Mouse (Mus musculus): ENCODE data around the gene Kidins220. TPM values are rescaled to one million over a fixed set of nuclear protein-coding genes. Genes with fewer than 3 reads are reported as not detected.

Kidins220 gene
- polyA plus RNA-seq, 1 experiment from 2014 or later = 80.0 TPM

DNA sequence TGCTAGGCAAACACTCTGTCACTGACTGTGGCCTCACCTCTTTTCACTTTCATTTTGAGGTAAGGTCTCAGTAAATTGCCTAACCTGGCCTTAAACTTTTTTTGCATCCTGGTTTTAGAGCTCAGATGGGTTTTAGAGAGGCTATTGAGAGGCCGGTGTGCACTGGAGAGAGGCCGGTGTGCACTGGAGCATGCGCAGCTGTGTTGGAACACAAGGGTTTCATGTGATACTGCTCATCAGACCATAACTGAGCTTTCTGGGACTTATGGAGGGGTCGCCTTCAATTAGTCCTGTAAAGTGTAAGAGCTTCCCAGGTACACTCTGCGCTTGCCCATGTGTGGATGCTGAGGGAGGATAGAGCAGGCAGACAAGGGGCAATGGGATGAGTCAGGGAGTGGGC lies 62.5 kb downstream of the Kidins220 start:
- no peak overlapping the region for H3K9ac ChIP-seq
- peaks cover 23% of the 10 kb centered on the region for H3K36me3 ChIP-seq (replicated peaks)
- H3K4me2 ChIP-seq = no peak overlapping the region
- H3K9me3 ChIP-seq = no peaks in the 10 kb centered on the region
- H3K27me3 ChIP-seq = no peaks in the 10 kb centered on the region
- H3K4me1 ChIP-seq = peaks cover 17% of the 10 kb centered on the region
- no peak overlapping the region for H3K27ac ChIP-seq
- 66% methylated on average over 5 of the region's 5 CpGs for WGBS
- no peak for ATAC-seq (ENCODE audit: low FRiP score)
- H3K4me3 ChIP-seq (replicated peaks) = no peak overlapping the region

DNA sequence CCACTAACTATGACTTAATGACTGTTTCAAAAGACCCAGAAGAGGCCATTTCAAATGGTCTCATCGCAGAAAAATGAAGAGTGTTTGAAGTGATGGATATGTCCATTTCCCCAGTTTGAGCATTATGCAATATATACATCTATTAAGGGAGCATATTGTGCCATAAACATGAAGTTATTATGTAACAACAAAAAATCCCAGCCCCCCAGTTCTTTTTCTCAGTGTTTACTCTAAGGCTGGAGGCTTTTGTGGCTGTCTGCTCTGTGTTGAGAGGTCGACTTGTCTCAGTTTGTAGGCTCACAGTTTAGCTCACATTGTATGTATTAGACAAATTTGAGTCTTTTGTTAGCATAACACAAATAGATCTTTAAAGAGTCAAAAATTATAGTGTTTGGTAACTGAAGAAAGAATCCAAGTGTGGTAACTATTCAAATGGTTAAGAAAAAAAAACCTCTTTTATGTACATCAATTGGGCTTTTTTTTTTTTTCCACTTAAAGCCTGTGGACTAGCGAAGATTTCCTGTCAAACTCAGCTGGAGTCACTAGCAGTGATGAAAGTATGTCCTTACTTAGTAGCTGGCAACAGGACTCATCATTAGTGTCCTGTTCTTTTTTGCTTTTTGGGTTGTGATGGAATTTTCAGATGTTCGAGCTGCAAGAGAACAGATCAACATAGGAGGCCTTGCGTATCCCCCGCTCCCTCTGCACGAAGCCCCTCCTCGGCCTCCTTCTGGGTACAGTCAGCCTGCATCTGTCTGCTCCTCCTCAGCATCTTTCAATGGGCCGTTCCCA lies 63.2 kb downstream of the Kidins220 start:
- H3K36me3 ChIP-seq (replicated peaks) = peaks cover 25% of the 10 kb centered on the region
- no peaks in the 10 kb centered on the region for H3K27me3 ChIP-seq
- no peak overlapping the region for H3K9ac ChIP-seq
- H3K9me3 ChIP-seq = no peaks in the 10 kb centered on the region
- no peak overlapping the region for H3K27ac ChIP-seq
- H3K4me2 ChIP-seq = no peak overlapping the region
- peaks cover 17% of the 10 kb centered on the region for H3K4me1 ChIP-seq
- no peak overlapping the region for H3K4me3 ChIP-seq (replicated peaks)
- ATAC-seq (ENCODE audit: low FRiP score) = no peak
- 75% methylated on average over 9 of the region's 9 CpGs for WGBS

DNA sequence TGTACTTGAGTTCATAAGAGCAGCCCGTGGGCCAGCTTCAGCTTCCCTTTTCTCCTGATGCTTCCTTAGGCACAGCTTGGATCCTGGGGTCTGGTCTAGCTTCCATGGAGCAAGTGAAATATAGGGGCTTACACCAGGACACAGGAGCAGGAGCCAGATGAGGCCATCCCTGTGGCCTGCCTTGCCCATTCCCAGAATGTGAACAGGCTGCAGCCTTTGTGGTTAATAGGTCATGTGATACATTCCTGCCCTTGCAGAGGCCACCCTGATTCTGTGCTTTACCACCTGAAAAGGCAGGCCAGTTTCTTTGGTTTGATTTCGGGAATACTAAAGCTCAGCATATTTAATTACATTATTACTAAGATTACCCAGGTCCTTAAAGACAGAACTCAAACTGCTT lies 69.3 kb downstream of the Kidins220 start:
- WGBS = 93% methylated on average over 2 of the region's 2 CpGs
- no peak overlapping the region for H3K4me2 ChIP-seq
- no peaks in the 10 kb centered on the region for H3K9me3 ChIP-seq
- H3K36me3 ChIP-seq (replicated peaks) = peaks cover 16% of the 10 kb centered on the region; the same call in 1 of the 2 replicates
- ATAC-seq (ENCODE audit: low FRiP score) = no peak
- H3K27ac ChIP-seq = no peak overlapping the region
- H3K9ac ChIP-seq = no peak overlapping the region
- H3K4me1 ChIP-seq = no peaks in the 10 kb centered on the region
- H3K4me3 ChIP-seq (replicated peaks) = no peak overlapping the region
- H3K27me3 ChIP-seq = no peaks in the 10 kb centered on the region

DNA sequence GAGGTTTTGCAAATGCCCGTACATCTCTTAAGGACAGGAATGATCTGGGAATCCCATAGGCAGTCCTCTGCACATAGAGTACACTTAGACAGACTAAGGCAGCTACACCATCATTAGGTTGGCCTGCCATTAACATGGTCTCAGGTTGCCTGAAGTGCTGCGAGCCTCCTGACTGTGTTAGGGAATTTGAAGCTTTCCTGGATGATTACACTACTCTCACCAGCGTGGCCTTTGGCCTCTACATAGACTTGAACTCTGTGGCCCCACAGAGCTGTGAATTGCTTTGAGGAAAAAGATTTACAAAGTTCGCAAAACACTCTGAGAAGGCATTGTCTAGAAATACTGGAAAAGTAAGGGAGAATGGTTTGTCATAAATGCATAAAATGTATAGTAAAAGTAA lies 69.9 kb downstream of the Kidins220 start:
- Histone ChIP-seq H3K36me3 (replicated peaks) (peaks cover 16% of the 10 kb centered on the region; the same call in 1 of the 2 replicates), H3K9ac (no peak overlapping the region), H3K27me3 (no peaks in the 10 kb centered on the region), H3K9me3 (no peaks in the 10 kb centered on the region), H3K27ac (no peak overlapping the region), H3K4me2 (no peak overlapping the region), H3K4me1 (no peaks in the 10 kb centered on the region), H3K4me3 (replicated peaks) (no peak overlapping the region)
- 92% methylated on average over 4 of the region's 4 CpGs for WGBS
- no peak for ATAC-seq (ENCODE audit: low FRiP score)

DNA sequence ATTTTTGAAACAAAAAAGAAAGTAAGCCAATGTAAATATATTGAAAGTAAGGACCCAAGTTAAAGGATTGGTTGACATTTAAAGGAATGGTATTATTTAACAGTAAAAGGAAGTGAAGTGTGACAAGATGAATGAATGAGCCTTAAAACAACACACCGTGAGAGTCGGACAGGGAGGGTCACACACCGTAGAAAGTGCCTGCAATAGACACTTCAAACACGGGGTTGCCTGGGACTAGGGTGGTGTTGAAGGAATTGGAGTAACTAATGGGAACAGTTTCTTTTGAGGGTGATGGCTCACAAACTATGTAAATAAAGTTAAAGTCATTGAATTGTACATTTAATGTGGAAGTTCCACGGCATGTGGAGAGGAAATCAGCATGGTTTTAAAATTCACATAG lies 74.5 kb downstream of the Kidins220 start:
- Histone ChIP-seq H3K36me3 (replicated peaks) (peaks cover 20% of the 10 kb centered on the region), H3K9me3 (no peaks in the 10 kb centered on the region), H3K4me3 (replicated peaks) (no peak overlapping the region), H3K27me3 (no peaks in the 10 kb centered on the region), H3K4me2 (no peak overlapping the region), H3K4me1 (no peaks in the 10 kb centered on the region), H3K27ac (no peak overlapping the region), H3K9ac (no peak overlapping the region)
- 84% methylated on average over 5 of the region's 5 CpGs for WGBS
- ATAC-seq (ENCODE audit: low FRiP score) = no peak

DNA sequence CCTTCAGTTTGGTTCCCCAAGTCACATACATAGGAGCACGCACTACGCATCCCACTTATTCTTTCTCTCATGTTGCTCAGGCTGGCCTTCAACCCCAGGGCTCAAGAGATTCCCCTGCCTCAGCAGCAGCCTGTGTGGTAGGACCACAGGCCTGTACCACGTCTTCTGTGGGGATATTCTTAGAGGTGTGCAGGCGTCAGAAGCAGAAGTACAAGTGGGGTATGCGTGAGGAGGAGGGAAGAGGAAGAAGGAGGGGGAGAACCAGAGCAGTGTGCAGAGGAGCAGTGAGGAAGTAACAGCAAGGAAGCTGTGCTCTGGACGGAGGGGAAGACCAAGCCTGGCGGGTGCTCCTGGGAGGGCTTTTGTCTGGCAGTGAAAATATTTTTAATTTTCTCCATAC lies 79.8 kb downstream of the Kidins220 start:
- Histone ChIP-seq H3K4me1 (0 out of 2 replicates have a peak, but pooled peaks cover 3% of the 10 kb centered on the region), H3K27me3 (no peaks in the 10 kb centered on the region), H3K4me2 (no peak overlapping the region), H3K36me3 (replicated peaks) (peaks cover 45% of the 10 kb centered on the region), H3K4me3 (replicated peaks) (no peak overlapping the region), H3K9me3 (no peaks in the 10 kb centered on the region), H3K27ac (no peak overlapping the region), H3K9ac (no peak overlapping the region)
- 91% methylated on average over 7 of the region's 7 CpGs for WGBS
- no peak for ATAC-seq (ENCODE audit: low FRiP score)

DNA sequence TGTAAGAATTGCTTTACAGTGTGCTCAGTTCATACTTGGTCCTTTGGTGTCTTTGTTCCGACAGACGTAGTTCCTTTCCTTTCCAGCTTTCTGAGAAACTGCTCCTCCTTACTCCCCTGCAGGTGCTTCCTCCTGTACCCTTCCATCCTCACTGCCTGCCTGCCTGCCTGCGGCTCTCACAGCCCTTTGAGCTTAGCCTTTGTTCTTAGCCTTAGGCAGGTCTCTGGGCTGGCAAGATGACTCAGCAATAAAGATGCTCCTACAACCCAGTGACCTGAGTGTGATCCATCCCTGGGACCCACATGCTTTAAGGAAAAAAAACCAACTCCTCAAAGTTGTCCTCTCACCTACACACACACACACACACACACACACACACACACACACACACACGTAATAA lies 80.2 kb downstream of the Kidins220 start:
- 0 out of 2 replicates have a peak, but pooled peaks cover 3% of the 10 kb centered on the region for H3K4me1 ChIP-seq
- no peaks in the 10 kb centered on the region for H3K9me3 ChIP-seq
- no peak for ATAC-seq (ENCODE audit: low FRiP score)
- H3K9ac ChIP-seq = no peak overlapping the region
- no peak overlapping the region for H3K4me2 ChIP-seq
- H3K27ac ChIP-seq = no peak overlapping the region
- no peaks in the 10 kb centered on the region for H3K27me3 ChIP-seq
- WGBS = 58% methylated on average over 4 of the region's 4 CpGs
- H3K4me3 ChIP-seq (replicated peaks) = no peak overlapping the region
- H3K36me3 ChIP-seq (replicated peaks) = peaks cover 47% of the 10 kb centered on the region

DNA sequence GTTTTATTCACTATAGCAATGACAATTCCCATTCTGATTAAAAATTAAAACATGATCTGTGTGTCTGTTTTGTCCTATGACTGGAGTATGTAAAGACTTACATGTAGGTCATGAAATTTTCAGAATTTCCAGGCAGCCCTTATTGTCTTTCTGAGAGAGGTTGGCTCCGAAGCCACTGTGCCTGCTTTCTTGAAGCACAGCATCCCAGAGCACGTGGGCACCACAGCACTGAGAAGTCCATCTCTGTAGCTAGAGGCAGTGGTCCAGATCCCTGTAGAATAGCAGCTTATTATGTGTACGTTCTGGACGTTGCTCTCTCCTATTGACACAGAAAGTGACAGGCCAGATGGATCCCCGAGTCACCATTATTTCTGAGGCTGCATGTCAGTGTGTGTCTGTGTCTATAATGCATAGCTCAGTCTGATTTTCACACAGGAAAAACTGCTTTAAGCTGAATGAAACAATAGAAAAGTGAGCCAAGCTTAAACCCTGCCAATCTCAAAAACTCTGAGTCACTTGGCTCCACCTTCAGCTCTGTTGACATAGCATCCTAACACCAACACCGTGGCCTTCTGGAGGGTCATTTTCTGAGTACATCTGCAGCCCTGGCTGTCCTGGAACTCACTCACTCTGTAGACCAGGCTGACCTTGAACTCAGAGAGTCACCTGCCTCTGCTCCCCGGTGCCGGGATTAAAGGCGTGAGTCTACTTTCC lies 84.9 kb downstream of the Kidins220 start:
- ATAC-seq (ENCODE audit: low FRiP score) = no peak
- Histone ChIP-seq H3K4me1 (0 out of 2 replicates have a peak, but pooled peaks cover 3% of the 10 kb centered on the region), H3K4me3 (replicated peaks) (no peak overlapping the region), H3K36me3 (replicated peaks) (peaks cover 23% of the 10 kb centered on the region), H3K4me2 (no peak overlapping the region), H3K9ac (no peak overlapping the region), H3K27me3 (no peaks in the 10 kb centered on the region), H3K27ac (no peak overlapping the region), H3K9me3 (no peaks in the 10 kb centered on the region)
- 83% methylated on average over 9 of the region's 9 CpGs for WGBS

DNA sequence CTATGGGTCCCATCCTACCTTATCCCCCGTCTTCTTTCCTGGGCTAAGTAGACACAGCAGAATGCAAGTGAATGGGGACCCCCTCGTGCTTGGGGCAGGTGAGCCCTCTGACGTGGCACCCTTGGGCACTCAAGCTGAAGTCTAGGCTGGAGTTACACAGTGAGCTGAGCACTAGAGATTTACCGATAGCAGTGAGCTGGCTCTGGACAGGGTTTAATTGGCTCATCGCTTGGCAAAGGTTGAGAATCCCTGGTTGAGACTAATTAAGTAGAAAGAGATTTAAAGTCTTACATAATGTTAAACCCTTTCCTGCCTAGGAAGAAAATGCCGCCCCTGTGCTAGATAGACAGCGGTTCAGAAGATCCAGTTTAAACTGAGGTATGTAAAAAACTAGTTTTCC lies 86.2 kb downstream of the Kidins220 start:
- H3K27ac ChIP-seq = no peak overlapping the region
- no peak overlapping the region for H3K9ac ChIP-seq
- no peak overlapping the region for H3K4me2 ChIP-seq
- H3K4me3 ChIP-seq (replicated peaks) = no peak overlapping the region
- H3K4me1 ChIP-seq = no peaks in the 10 kb centered on the region
- no peaks in the 10 kb centered on the region for H3K9me3 ChIP-seq
- 56% methylated on average over 7 of the region's 7 CpGs for WGBS
- ATAC-seq (ENCODE audit: low FRiP score) = peak; percentile 44; the same call in 1 of the 2 replicates
- H3K27me3 ChIP-seq = no peaks in the 10 kb centered on the region
- H3K36me3 ChIP-seq (replicated peaks) = peaks cover 20% of the 10 kb centered on the region

DNA sequence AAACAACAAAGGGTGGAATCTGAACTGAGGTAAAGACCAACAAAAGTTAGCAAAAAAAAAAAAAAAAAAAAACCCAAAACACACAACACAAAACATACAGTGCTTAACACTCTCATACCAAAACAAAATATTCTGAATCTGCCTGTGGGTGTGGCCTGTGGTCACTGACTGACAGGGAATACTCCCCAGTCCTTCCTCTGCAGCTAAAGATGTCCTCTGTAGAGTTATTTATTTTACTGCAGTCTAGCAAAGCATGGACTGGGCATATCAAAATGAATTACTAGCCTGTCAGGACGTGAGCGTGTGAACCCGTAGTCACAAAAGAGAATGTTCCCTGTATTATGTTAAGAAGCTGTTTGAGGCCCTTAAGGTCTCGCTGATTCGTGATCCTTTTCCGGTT lies 87.5 kb downstream of the Kidins220 start:
- Histone ChIP-seq H3K27me3 (no peaks in the 10 kb centered on the region), H3K4me2 (no peak overlapping the region), H3K9ac (no peak overlapping the region), H3K27ac (no peak overlapping the region), H3K36me3 (replicated peaks) (peaks cover 11% of the 10 kb centered on the region), H3K9me3 (no peaks in the 10 kb centered on the region), H3K4me1 (no peaks in the 10 kb centered on the region), H3K4me3 (replicated peaks) (no peak overlapping the region)
- ATAC-seq (ENCODE audit: low FRiP score) = no peak
- WGBS = 88% methylated on average over 6 of the region's 6 CpGs

DNA sequence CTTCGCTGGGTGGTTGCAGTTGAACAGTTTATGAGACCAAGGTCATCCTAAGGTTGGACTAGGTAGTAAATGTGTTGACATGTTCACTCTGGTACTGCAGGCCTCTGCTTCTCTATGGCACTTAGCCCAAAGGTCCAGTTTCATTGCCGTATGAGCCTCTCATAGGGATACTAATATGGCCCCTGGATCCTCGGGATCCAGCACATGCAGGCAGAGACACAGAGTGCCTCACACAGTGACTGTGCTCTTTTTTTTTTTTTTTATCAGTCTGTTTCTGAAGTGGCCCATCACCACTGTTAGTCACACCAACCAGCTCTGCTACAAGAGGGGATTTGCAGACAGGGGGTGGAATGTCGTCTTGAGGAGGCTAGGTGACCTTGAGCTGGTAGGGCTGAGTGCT lies 98.6 kb downstream of the Kidins220 start:
- H3K27me3 ChIP-seq = no peaks in the 10 kb centered on the region
- no peaks in the 10 kb centered on the region for H3K36me3 ChIP-seq (replicated peaks)
- no peak overlapping the region for H3K27ac ChIP-seq
- H3K4me3 ChIP-seq (replicated peaks) = no peak overlapping the region
- no peak overlapping the region for H3K4me2 ChIP-seq
- no peaks in the 10 kb centered on the region for H3K9me3 ChIP-seq
- no peak for ATAC-seq (ENCODE audit: low FRiP score)
- no peak overlapping the region for H3K9ac ChIP-seq
- H3K4me1 ChIP-seq = peaks cover 9% of the 10 kb centered on the region
- WGBS = 81% methylated on average over 4 of the region's 4 CpGs

DNA sequence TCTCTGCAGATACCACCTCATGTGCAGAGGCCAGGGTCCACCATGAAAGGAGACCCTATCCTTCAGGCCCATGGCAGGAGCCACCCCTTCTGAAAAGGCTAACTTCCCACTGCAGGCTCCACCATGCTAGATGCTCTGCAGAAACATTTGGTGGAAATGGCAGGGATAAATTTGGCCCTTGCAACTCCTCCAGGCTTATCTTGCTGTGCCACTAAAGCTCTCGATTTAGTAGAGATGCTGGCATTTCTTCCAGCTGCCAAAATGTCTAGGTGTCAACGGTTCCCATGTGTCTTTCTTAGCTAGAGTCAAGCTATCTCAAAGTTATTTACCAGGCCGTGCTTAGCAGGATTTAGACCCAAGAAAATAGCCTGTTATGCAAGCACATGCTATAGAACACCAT lies 99.6 kb downstream of the Kidins220 start:
- Histone ChIP-seq H3K9me3 (no peaks in the 10 kb centered on the region), H3K9ac (no peak overlapping the region), H3K36me3 (replicated peaks) (no peaks in the 10 kb centered on the region), H3K4me2 (no peak overlapping the region), H3K4me1 (peaks cover under 1% of the 10 kb centered on the region; the same call in 1 of the 2 replicates), H3K4me3 (replicated peaks) (no peak overlapping the region), H3K27me3 (no peaks in the 10 kb centered on the region), H3K27ac (no peak overlapping the region)
- WGBS = 87% methylated on average over 3 of the region's 3 CpGs
- ATAC-seq (ENCODE audit: low FRiP score) = no peak

Measured in forebrain, embryonic 12.5 days (tissue).